Mouse (Mus musculus) hindbrain, embryonic 16.5 days (tissue): ENCODE measurements around the gene Msi2. TPM values are rescaled to one million over a fixed set of nuclear protein-coding genes. Genes with fewer than 3 reads are reported as not detected.

Experiments
- ATAC-seq: fragments of 200-750 bp; cut with Nextera tagmentation; 2 replicates; pipeline ENCODE4 v1.8.0; 2017; ENCODE audit warnings: moderate TSS enrichment, moderate library complexity
- H3K27ac ChIP-seq: fragments of 300-500 bp; sonication (generic); 2 replicates; pipeline ENCODE4 v1.5.1; 2014; ENCODE audit warnings: low read depth, mild to moderate bottlenecking, control low read depth, low read length, moderate library complexity
- H3K27me3 ChIP-seq: fragments of 300-500 bp; sonication (generic); replicated peaks from 2 replicates; pipeline ENCODE4 v1.6.1; 2014; ENCODE audit warnings: low read length; ENCODE audit not compliant: control insufficient read depth, insufficient read depth
- H3K36me3 ChIP-seq: fragments of 300-500 bp; sonication (generic); 2 replicates; pipeline ENCODE4 v1.6.1; 2014; ENCODE audit warnings: mild to moderate bottlenecking, low read length, moderate library complexity, mixed read lengths; ENCODE audit not compliant: control insufficient read depth, insufficient read depth
- H3K4me1 ChIP-seq: fragments of 300-500 bp; sonication (generic); 2 replicates; pipeline ENCODE4 v1.6.1; 2014; ENCODE audit warnings: low read depth, low read length; ENCODE audit not compliant: control insufficient read depth, insufficient read depth
- H3K4me2 ChIP-seq: fragments of 300-500 bp; sonication (generic); 2 replicates; pipeline ENCODE4 v1.6.1; 2014; ENCODE audit warnings: mild to moderate bottlenecking, low read length, control low read depth, moderate library complexity
- H3K4me3 ChIP-seq: fragments of 300-500 bp; sonication (generic); 2 replicates; pipeline ENCODE4 v1.5.1; 2014; ENCODE audit warnings: mild to moderate bottlenecking, low read length, control low read depth, moderate library complexity
- H3K9ac ChIP-seq: fragments of 300-500 bp; sonication (generic); 2 replicates; pipeline ENCODE4 v1.6.1; 2014; ENCODE audit warnings: low read depth, mild to moderate bottlenecking, control low read depth, low read length, moderate library complexity
- H3K9me3 ChIP-seq: fragments of 300-500 bp; sonication (generic); 2 replicates; pipeline ENCODE4 v1.6.1; 2014; ENCODE audit warnings: mild to moderate bottlenecking, low read length, moderate library complexity; ENCODE audit not compliant: control insufficient read depth
- WGBS: fragments of 180-500 bp; shearing (Covaris S2); extraction: QIAGEN DNeasy Blood & Tissue Kit; methylation state at CpG from one replicate; pipeline ENCODE4 v1.1.7; 2014; 5-methylcytosine and 5-hydroxymethylcytosine counted together
- polyA plus RNA-seq: library from polyadenylated mRNA; unstranded; fragments of >200 nt; fragmentation: Nextera tagmentation; extraction: Ambion mirVana; gene quantifications from 2 replicates; pipeline ENCODE4 v1.2.1, GENCODE M21; 2015

Msi2 gene
- polyA plus RNA-seq, 1 experiment from 2014 or later, result 31.0 TPM

- Histone ChIP-seq H3K9ac (no peak overlapping the region), H3K4me1 (peaks cover 58% of the 10 kb centered on the region), H3K4me2 (no peak overlapping the region), H3K36me3 (no peaks in the 10 kb centered on the region), H3K27me3 (no peaks in the 10 kb centered on the region), H3K4me3 (no peak overlapping the region), H3K27ac (peak overlapping the region; percentile 60), H3K9me3 (no peaks in the 10 kb centered on the region)
- WGBS, result 22% methylated on average over 3 of the region's 3 CpGs
- ATAC-seq, result no peak
Measured at GRCm38 (mm10) chr11:88406408-88406915, 311.9 kb downstream of the Msi2 start.

- Histone ChIP-seq H3K27ac (peak overlapping the region; percentile 86), H3K4me3 (no peak overlapping the region), H3K27me3 (no peaks in the 10 kb centered on the region), H3K36me3 (no peaks in the 10 kb centered on the region), H3K9ac (peak overlapping the region; percentile 57), H3K9me3 (no peaks in the 10 kb centered on the region), H3K4me1 (peaks cover 65% of the 10 kb centered on the region), H3K4me2 (peak overlapping the region; percentile 27)
- WGBS, result 7% methylated on average over 17 of the region's 17 CpGs
- peak; percentile 66 for ATAC-seq
Measured at GRCm38 (mm10) chr11:88404816-88405613, 313.3 kb downstream of the Msi2 start.

GRCm38 (mm10) chr11:88404247-88404677 is 314.1 kb downstream of the Msi2 start:
- peak overlapping the region; percentile 86 for H3K27ac ChIP-seq
- no peaks in the 10 kb centered on the region for H3K36me3 ChIP-seq
- H3K4me1 ChIP-seq, result peaks cover 67% of the 10 kb centered on the region
- H3K27me3 ChIP-seq, result no peaks in the 10 kb centered on the region
- H3K4me3 ChIP-seq, result no peak overlapping the region
- H3K4me2 ChIP-seq, result peak overlapping the region; percentile 27
- no peak; the same call in 1 of the 2 replicates for ATAC-seq
- H3K9ac ChIP-seq, result peak overlapping the region; percentile 57
- 44% methylated on average over 5 of the region's 5 CpGs for WGBS
- no peaks in the 10 kb centered on the region for H3K9me3 ChIP-seq

GRCm38 (mm10) chr11:88402290-88402689 is 316.0 kb downstream of the Msi2 start:
- no peak overlapping the region for H3K4me2 ChIP-seq
- H3K4me3 ChIP-seq, result no peak overlapping the region
- no peaks in the 10 kb centered on the region for H3K27me3 ChIP-seq
- H3K9me3 ChIP-seq, result no peaks in the 10 kb centered on the region
- ATAC-seq, result no peak
- peak overlapping the region; percentile 43; the same call in 1 of the 2 replicates for H3K9ac ChIP-seq
- H3K4me1 ChIP-seq, result peaks cover 65% of the 10 kb centered on the region
- WGBS, result 17% methylated on average over 7 of the region's 7 CpGs
- peak overlapping the region; percentile 52; the same call in 1 of the 2 replicates for H3K27ac ChIP-seq
- no peaks in the 10 kb centered on the region for H3K36me3 ChIP-seq

GRCm38 (mm10) chr11:88401333-88401732 is 317.0 kb downstream of the Msi2 start:
- no peak for ATAC-seq
- H3K4me1 ChIP-seq, result peaks cover 57% of the 10 kb centered on the region
- H3K27ac ChIP-seq, result peak overlapping the region; percentile 67
- H3K27me3 ChIP-seq, result no peaks in the 10 kb centered on the region
- no peak overlapping the region for H3K4me2 ChIP-seq
- H3K4me3 ChIP-seq, result no peak overlapping the region
- whole genome bisulfite sequencing, result 46% methylated on average over 6 of the region's 6 CpGs
- no peaks in the 10 kb centered on the region for H3K36me3 ChIP-seq
- no peaks in the 10 kb centered on the region for H3K9me3 ChIP-seq
- no peak overlapping the region for H3K9ac ChIP-seq

- Histone ChIP-seq H3K36me3 (no peaks in the 10 kb centered on the region), H3K9ac (no peak overlapping the region), H3K4me3 (no peak overlapping the region), H3K4me1 (peaks cover 53% of the 10 kb centered on the region), H3K27ac (peak overlapping the region; percentile 67), H3K9me3 (no peaks in the 10 kb centered on the region), H3K27me3 (no peaks in the 10 kb centered on the region), H3K4me2 (no peak overlapping the region)
- no peak for ATAC-seq
- 65% methylated on average over 10 of the region's 10 CpGs for WGBS
Measured at GRCm38 (mm10) chr11:88400926-88401325, 317.4 kb downstream of the Msi2 start.

- no peak overlapping the region for H3K4me2 ChIP-seq
- H3K27ac ChIP-seq, result peak overlapping the region; percentile 67; the same call in 1 of the 2 replicates
- no peak overlapping the region for H3K9ac ChIP-seq
- H3K27me3 ChIP-seq, result no peaks in the 10 kb centered on the region
- no peak overlapping the region for H3K4me3 ChIP-seq
- no peaks in the 10 kb centered on the region for H3K36me3 ChIP-seq
- H3K9me3 ChIP-seq, result no peaks in the 10 kb centered on the region
- WGBS, result 71% methylated on average over 6 of the region's 6 CpGs
- peaks cover 53% of the 10 kb centered on the region for H3K4me1 ChIP-seq
- ATAC-seq, result no peak
Measured at GRCm38 (mm10) chr11:88400235-88400634, 318.1 kb downstream of the Msi2 start.

- WGBS, result 37% methylated on average over 5 of the region's 5 CpGs
- no peaks in the 10 kb centered on the region for H3K27me3 ChIP-seq
- no peaks in the 10 kb centered on the region for H3K36me3 ChIP-seq
- H3K9ac ChIP-seq, result no peak overlapping the region
- H3K4me2 ChIP-seq, result no peak overlapping the region
- peak overlapping the region; percentile 57 for H3K27ac ChIP-seq
- peaks cover 52% of the 10 kb centered on the region for H3K4me1 ChIP-seq
- 0 out of 2 replicates have a peak, but pooled peaks have one; percentile 24 for ATAC-seq
- no peaks in the 10 kb centered on the region for H3K9me3 ChIP-seq
- no peak overlapping the region for H3K4me3 ChIP-seq
Measured at GRCm38 (mm10) chr11:88399431-88399830, 318.9 kb downstream of the Msi2 start.

GRCm38 (mm10) chr11:88399028-88399427 is 319.3 kb downstream of the Msi2 start:
- Histone ChIP-seq H3K27me3 (no peaks in the 10 kb centered on the region), H3K4me1 (peaks cover 52% of the 10 kb centered on the region), H3K9me3 (no peaks in the 10 kb centered on the region), H3K9ac (no peak overlapping the region), H3K27ac (peak overlapping the region; percentile 57; the same call in 1 of the 2 replicates), H3K4me2 (no peak overlapping the region), H3K4me3 (no peak overlapping the region), H3K36me3 (no peaks in the 10 kb centered on the region)
- no peak for ATAC-seq
- WGBS, result 71% methylated on average over 5 of the region's 5 CpGs
